Mouse (Mus musculus) cerebellum, adult (tissue): ENCODE results near the gene Il16.
A peak's percentile ranks its signal among the peaks of the same experiment; 100 is the strongest.

Source experiments
- ATAC-seq: cut with Nextera tagmentation; 2 replicates; pipeline ENCODE4 v1.9.2; 2017; ENCODE audit warnings: mild to moderate bottlenecking, moderate library complexity, mixed read lengths; ENCODE audit not compliant: insufficient number of reproducible peaks, low FRiP score, low TSS enrichment

Il16 gene

DNA sequence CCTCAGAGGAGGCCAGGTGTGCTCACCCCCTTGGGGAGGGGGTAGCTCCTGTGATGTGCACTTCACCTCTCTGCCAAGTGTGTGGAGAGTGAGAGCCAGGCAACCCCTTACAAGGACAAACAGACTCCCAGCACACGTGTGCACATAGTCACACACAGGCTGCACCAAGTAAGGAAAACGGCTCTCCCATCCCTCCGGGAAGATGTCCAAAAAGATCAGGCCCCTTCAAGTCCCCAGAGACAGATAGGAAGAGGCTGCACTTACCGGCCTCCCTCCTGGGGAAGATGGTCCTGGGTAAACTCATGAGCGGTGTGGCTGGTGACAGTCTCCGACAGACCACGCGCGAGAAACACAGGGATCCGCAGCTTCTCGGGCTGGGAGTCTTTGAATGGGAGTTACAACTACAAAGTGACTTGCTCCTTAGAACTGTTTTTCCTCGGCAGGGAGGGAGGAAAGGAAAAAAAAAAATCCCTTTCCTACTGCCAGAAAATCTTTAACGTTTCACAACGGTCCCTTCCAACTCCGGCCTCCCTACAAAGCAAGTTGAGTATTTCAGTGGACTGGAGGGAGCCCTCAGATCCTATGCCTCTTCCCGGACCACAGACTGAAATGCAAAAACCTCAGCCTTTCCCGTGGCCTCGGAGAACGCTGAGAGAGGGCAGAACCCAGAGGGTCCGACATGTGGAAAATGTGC, at the start of gene Il16:
Gene Il16, minus strand, starts transcription at position 314 of the 694 bp plus-strand sequence.
- no peak for ATAC-seq

DNA sequence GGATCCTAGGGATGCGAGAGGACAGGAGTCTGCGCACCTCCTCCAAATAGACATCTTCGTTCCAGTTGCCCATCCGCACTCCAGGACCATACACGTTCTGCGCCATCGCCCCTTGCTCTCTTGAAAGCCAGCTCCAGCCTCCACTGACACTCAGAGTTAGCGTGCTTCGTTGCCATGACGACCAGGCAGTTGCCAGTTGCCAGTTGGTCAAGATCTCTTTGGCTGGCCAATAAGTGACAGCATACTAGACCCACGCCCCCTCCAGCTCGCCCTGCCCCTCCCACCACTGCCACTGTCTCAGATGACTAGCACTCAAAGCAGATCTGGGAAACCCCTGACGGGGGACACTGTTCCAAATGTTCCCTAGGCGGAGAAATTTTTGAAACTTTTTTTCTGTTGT, 49.2 kb upstream of the Il16 start, which contains the start of gene Cfap161:
Gene Cfap161, minus strand, starts transcription at position 176 of the 400 bp plus-strand sequence.
- no peak for ATAC-seq

DNA sequence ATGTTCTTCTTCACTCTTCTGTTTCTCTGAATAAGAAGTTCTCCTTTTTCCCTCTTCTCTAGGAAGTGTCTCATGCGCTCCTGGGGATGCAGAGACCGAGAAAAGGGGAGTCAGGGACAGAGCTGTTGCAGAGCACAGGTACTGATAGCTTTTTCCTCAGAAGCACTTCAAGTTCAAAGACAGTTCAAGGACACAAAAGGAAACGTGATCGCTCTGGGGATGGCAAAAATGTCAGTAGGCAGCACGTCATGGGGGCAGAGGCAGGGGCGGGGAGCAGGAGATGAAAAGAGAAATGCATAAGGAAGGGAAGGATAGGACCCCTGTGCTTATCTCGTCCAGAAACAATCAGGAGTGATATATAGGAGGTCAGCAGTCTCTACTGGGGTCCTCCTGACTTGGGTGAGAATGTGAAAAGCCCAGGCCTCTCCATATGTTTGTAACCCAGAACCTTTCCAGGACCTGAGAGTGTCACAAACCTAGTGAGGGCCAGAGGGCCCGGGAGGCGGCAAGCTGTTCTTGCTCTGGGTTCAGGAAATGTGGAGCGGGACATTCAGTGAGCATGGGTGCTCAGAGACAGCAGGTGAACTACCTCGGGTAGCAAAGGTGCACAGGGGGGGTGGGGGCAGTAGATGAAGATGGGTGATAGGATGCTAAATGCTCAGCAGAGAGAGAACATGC, 48.6 kb upstream of the Il16 start:
- no peak for ATAC-seq

DNA sequence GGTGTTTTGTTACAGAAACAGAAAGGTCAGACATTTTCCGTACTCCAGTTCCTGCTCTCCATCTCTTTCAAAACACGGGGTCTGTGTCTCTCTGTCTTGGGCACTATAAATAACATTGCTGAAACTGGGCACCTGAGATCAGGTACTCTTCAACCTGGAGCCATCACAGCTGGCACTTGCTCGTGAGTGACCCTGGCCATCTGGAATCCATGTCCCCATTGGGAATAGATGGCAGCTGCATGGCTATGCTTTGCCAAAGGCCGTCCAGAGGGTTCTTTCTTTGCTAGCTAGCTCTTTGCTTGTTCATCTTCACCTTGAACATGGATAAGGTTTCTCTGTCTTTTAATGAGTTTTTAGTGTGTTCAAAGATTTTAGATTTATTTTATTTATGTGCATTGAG, 35.4 kb upstream of the Il16 start:
- no peak for ATAC-seq

DNA sequence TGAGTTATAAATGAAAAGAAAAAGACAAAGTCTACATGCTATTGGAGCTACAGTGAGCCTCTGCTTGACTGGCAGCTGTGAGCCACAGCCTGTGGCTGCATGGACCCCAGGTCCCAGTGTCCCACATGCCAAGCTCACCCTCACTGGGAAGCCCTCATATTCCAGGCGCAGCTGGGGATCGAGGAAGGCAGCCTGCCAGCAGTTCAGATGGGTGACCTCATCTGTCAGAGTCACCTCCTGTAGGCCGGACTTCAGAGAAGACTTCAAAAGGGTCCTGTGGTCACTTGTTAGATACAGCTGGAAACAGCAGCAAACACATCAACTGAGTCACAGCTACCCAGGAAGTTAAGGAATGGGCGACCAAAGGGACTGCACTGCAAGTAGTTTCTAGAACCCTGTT, 34.5 kb upstream of the Il16 start:
- ATAC-seq: no peak

GRCm38 (mm10) chr7:83779028-83779427, 33.5 kb upstream of the Il16 start:
- ATAC-seq: no peak

DNA sequence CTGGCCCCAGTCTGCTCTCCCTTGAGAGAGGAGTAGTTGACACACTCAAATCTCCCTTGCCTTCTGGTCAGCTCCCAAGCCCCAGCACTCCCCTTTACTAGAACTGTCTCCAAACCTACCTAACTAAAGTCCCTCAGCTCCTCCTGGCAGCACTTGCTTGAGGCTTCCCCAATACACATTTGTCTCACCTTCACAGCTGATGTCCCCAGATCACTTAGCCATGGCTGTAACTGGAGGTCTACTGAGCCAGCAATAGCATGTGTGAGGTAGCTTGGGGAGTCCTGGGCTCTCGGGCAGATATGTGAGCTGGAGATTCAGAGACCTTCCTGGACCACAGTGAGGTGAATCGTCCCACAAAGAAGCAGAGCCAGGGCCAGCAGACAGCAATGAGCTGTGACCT, 33.0 kb upstream of the Il16 start:
- no peak for ATAC-seq

DNA sequence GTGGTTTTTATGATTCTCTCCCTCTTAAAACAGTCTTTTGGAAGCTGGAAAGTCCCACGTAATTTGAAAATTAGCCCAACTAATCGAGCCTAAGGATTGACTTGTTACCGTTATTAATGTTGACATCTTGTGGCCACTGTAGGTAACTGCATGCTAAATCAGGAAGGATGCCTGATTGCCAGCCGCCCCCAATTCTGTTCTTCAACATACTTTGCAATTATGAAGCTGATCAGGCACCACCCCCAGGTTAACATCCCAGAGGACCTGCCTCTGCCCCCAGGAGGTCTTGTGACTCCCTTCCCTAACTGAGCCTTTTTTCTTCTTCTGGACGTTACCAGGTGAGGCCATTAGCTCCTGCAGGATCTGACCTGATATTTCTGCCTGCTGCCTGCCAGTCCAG, 29.2 kb upstream of the Il16 start:
- ATAC-seq: no peak

GRCm38 (mm10) chr7:83763674-83764073, 18.1 kb upstream of the Il16 start:
- ATAC-seq: peak; percentile 91; the same call in 1 of the 2 replicates

GRCm38 (mm10) chr7:83762336-83762735, 16.8 kb upstream of the Il16 start:
- no peak for ATAC-seq

DNA sequence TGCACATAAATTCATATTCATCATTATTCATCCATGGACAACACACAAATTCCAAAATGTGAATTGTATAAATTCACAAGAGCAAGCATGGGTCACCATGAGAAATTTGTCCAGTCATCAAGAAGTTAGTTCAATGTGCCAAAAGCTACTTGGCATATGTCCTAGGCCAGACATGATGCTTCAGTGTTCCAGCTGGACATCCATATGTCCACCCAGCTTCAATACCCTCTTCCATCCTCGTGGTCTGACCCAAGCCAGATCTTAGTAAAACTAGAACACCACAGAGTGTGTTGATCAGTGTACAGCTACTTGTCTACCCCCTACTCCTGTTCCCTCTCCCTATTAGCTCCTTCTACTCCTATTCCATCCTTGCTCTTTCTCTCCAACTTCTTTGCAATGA, 5.5 kb upstream of the Il16 start:
- peak; percentile 97 for ATAC-seq

- ATAC-seq: no peak
Measured at GRCm38 (mm10) chr7:83748405-83748804, 2.9 kb upstream of the Il16 start.

DNA sequence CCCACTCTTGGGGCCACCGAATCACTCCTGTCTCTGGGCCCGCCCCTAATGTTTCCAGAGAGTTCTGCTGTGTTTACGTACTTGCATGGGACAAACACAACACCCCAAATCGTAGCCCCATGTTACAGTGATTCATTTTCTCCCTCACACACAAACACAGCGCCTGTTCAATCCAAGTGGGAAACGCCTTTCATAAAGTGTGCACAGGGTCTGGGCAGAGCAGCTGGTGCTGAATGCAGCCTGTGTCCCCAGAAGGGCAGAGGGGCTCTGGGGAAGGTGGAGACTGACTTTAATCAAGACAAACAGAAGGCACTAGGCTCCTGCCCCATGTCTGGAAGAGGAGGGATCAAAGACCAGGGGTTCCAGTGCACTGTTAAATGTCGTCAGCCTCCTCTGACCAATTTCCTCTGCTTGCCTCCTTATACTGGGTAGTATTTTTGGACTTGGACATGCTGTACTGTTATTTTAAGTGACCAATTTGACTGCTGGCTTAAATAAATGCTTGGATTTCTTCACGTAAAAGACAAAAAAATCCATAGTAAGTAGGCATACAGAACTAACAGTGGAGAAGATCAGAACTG, 671 bp upstream of the Il16 start:
- ATAC-seq: no peak

DNA sequence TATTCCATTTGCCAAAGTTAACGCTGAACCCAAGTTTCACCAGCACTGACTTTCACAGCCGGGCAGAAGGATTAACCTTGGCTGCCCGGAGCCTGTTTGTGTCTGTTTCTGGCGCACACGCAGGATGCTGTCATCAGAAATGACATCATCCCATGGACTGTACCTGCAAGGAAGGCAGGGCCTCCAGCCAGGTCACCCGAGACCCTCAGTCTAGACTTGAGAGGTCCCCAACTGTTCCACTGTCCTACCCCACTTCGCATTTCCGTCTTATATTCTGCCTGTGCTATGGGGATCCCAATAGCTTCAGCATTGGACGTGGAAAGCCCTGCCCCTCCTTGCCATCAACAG, 487 bp downstream of the Il16 start:
- no peak for ATAC-seq

DNA sequence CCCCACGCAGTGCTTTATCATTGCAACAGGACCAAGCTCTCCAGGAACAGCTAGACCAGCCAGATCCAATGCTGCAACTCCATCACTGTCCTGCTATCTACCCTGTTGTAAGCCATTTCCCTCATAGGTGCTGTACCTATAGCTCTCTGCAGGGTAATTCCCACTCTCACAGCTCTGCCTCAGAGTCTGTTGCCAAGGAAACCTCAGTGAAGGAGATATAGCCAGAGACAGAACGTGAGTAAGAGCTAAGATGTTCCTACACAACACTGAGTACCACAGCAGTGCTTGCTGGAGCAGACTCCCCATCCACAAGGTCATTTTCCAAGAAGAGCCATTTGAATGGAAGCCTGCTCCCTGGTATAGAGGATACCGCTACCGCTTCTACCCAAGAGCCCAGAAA, 1.3 kb downstream of the Il16 start:
- ATAC-seq: no peak

DNA sequence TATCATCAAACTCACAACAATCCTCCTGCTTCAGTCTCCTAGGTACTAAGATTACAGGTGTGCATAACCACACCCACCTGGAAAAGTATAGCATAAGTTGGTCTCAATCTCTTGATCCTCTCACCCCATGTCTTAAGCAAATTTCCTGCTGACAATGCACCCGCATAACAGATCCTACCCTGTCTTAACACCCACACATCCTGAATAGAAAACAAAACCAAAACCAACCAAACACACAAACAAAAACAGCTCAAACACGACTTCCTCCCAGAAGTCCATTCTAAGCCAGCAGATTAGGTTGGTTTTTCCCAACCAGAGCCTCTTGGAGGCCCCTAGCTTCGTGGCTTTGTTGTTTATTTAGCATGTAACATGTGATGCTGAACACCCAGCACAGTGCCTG, 2.8 kb downstream of the Il16 start:
- ATAC-seq: no peak

DNA sequence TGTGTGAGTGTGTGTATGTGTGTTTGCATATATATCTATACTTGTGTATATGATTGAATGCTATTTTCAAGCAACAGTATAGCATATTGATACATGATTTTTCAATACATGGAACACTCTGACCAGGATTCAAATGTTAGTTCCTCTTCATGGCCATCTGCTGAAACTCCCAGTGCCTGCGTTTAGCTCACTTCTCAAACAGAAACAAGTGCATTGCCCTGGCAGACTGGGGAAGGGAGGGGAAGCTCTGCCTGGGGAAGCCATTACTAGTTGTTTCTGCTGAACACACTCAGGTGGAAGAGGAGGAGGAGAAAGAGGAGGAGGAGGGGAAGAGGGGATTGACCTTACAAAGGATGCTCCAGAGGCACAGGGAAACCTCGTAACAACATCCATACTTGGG, 3.5 kb downstream of the Il16 start:
- ATAC-seq: no peak

GRCm38 (mm10) chr7:83739680-83740310, 5.7 kb downstream of the Il16 start:
- ATAC-seq: no peak

DNA sequence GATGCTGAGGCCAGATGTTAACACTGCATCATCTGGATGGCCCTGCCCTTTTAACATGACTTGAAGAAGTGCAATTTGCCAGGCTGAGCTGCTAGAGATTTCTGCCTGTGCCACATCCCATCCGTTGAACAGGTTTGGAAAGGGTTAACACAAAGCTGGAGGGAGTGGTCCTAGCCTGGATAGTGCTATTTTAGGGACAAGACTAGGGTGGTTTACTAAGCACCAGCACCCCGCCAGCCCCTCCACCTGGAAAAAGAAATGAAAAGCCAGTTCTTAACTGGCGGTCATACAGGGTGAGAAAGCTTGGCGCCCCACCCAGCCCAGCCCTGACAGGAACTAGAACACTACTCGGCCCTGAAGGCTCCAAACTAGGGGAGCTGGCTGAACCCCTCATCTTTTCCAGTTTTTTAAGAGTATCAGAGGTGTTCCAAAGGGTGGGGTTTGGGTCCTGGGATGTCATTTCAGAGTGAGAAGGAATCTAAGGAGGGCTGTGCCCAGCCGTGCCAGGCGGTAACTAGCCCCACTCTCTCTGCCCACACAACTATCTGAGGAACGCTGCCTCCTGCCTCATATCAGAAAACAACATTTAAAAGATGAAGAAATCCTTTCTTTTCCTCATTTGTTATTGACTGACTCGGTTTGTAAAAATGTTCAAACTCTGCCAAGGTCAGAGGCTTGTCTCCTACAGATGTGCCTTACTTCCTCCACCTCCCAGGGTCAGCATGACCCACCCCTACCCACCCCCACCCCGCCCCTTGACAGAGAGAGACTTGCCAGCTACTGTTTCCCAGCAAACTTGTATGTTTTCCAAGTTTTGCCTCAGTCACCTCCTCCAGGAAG, 6.7 kb downstream of the Il16 start:
- ATAC-seq: no peak

GRCm38 (mm10) chr7:83737914-83738490, 7.5 kb downstream of the Il16 start:
- ATAC-seq: no peak
